Mouse (Mus musculus): ENCODE results near the gene Gm10271. TPM values are rescaled to one million over a fixed set of nuclear protein-coding genes. Genes with fewer than 3 reads are reported as not detected.

Gm10271 gene
- polyA plus RNA-seq, 1 experiment from 2014 or later, result not detected

GRCm38 (mm10) chr10:116922161-116922560 lies 50.2 kb downstream of the Gm10271 start:
- H3K4me1 ChIP-seq (replicated peaks; ENCODE audit: control insufficient read depth, insufficient read depth, low read length), result no peaks in the 10 kb centered on the region
- TF ChIP-seq CTCF (IDR thresholded peaks at IDR 0.05; ENCODE audit: low read depth), result no peak
- H3K9ac ChIP-seq (ENCODE audit: low read depth, low read length), result no peak overlapping the region
- WGBS, result 86% methylated on average over 15 of the region's 15 CpGs
- no peak overlapping the region for H3K4me2 ChIP-seq (replicated peaks; ENCODE audit: low read depth)
- no peak for ATAC-seq
- H3K36me3 ChIP-seq (ENCODE audit: control insufficient read depth, insufficient read depth), result peaks cover 53% of the 10 kb centered on the region
- no peak overlapping the region for H3K27ac ChIP-seq (ENCODE audit: low read depth, low read length)
- no peaks in the 10 kb centered on the region for H3K27me3 ChIP-seq (replicated peaks; ENCODE audit: control insufficient read depth, insufficient read depth, low read length)
- H3K9me3 ChIP-seq (ENCODE audit: control insufficient read depth), result no peaks in the 10 kb centered on the region
- H3K4me3 ChIP-seq (ENCODE audit: low read depth, low read length), result no peak overlapping the region

- Histone ChIP-seq H3K27ac (ENCODE audit: low read depth, low read length) (no peak overlapping the region), H3K4me1 (replicated peaks; ENCODE audit: control insufficient read depth, insufficient read depth, low read length) (no peaks in the 10 kb centered on the region), H3K36me3 (ENCODE audit: control insufficient read depth, insufficient read depth) (peaks cover 50% of the 10 kb centered on the region), H3K27me3 (replicated peaks; ENCODE audit: control insufficient read depth, insufficient read depth, low read length) (no peaks in the 10 kb centered on the region), H3K9ac (ENCODE audit: low read depth, low read length) (no peak overlapping the region), H3K4me3 (ENCODE audit: low read depth, low read length) (no peak overlapping the region), H3K9me3 (ENCODE audit: control insufficient read depth) (no peaks in the 10 kb centered on the region), H3K4me2 (replicated peaks; ENCODE audit: low read depth) (no peak overlapping the region)
- ATAC-seq, result no peak
- no peak for TF ChIP-seq CTCF (IDR thresholded peaks at IDR 0.05; ENCODE audit: low read depth)
- 91% methylated on average over 15 of the region's 15 CpGs for WGBS
Measured at GRCm38 (mm10) chr10:116921416-116921815, 51.0 kb downstream of the Gm10271 start.

GRCm38 (mm10) chr10:116920641-116921040 lies 51.8 kb downstream of the Gm10271 start:
- H3K27me3 ChIP-seq (replicated peaks; ENCODE audit: control insufficient read depth, insufficient read depth, low read length), result no peaks in the 10 kb centered on the region
- H3K27ac ChIP-seq (ENCODE audit: low read depth, low read length), result no peak overlapping the region
- no peak overlapping the region for H3K9ac ChIP-seq (ENCODE audit: low read depth, low read length)
- no peaks in the 10 kb centered on the region for H3K4me1 ChIP-seq (replicated peaks; ENCODE audit: control insufficient read depth, insufficient read depth, low read length)
- H3K4me2 ChIP-seq (replicated peaks; ENCODE audit: low read depth), result no peak overlapping the region
- no peaks in the 10 kb centered on the region for H3K9me3 ChIP-seq (ENCODE audit: control insufficient read depth)
- TF ChIP-seq CTCF (IDR thresholded peaks at IDR 0.05; ENCODE audit: low read depth), result no peak
- no peak for ATAC-seq
- 76% methylated on average over 8 of the region's 8 CpGs for WGBS
- H3K4me3 ChIP-seq (ENCODE audit: low read depth, low read length), result no peak overlapping the region
- H3K36me3 ChIP-seq (ENCODE audit: control insufficient read depth, insufficient read depth), result peaks cover 48% of the 10 kb centered on the region

- Histone ChIP-seq H3K4me3 (ENCODE audit: low read depth, low read length) (no peak overlapping the region), H3K9me3 (ENCODE audit: control insufficient read depth) (no peaks in the 10 kb centered on the region), H3K4me1 (replicated peaks; ENCODE audit: control insufficient read depth, insufficient read depth, low read length) (no peaks in the 10 kb centered on the region), H3K27me3 (replicated peaks; ENCODE audit: control insufficient read depth, insufficient read depth, low read length) (no peaks in the 10 kb centered on the region), H3K4me2 (replicated peaks; ENCODE audit: low read depth) (no peak overlapping the region), H3K27ac (ENCODE audit: low read depth, low read length) (no peak overlapping the region; the same call in 1 of the 2 replicates), H3K36me3 (ENCODE audit: control insufficient read depth, insufficient read depth) (peaks cover 44% of the 10 kb centered on the region), H3K9ac (ENCODE audit: low read depth, low read length) (no peak overlapping the region)
- WGBS, result 90% methylated on average over 25 of the region's 25 CpGs
- ATAC-seq, result no peak
- TF ChIP-seq CTCF (IDR thresholded peaks at IDR 0.05; ENCODE audit: low read depth), result no peak
Measured at GRCm38 (mm10) chr10:116919368-116920317, 52.8 kb downstream of the Gm10271 start.

- H3K27ac ChIP-seq (ENCODE audit: low read depth, low read length), result no peak overlapping the region
- WGBS, result 84% methylated on average over 8 of the region's 8 CpGs
- TF ChIP-seq CTCF (IDR thresholded peaks at IDR 0.05; ENCODE audit: low read depth), result no peak
- no peaks in the 10 kb centered on the region for H3K4me1 ChIP-seq (replicated peaks; ENCODE audit: control insufficient read depth, insufficient read depth, low read length)
- H3K9ac ChIP-seq (ENCODE audit: low read depth, low read length), result no peak overlapping the region
- no peak overlapping the region for H3K4me2 ChIP-seq (replicated peaks; ENCODE audit: low read depth)
- no peaks in the 10 kb centered on the region for H3K27me3 ChIP-seq (replicated peaks; ENCODE audit: control insufficient read depth, insufficient read depth, low read length)
- peaks cover 42% of the 10 kb centered on the region for H3K36me3 ChIP-seq (ENCODE audit: control insufficient read depth, insufficient read depth)
- no peak overlapping the region for H3K4me3 ChIP-seq (ENCODE audit: low read depth, low read length)
- H3K9me3 ChIP-seq (ENCODE audit: control insufficient read depth), result no peaks in the 10 kb centered on the region
- ATAC-seq, result no peak
Measured at GRCm38 (mm10) chr10:116916581-116916980, 55.8 kb downstream of the Gm10271 start.

- Histone ChIP-seq H3K27ac (ENCODE audit: low read depth, low read length) (no peak overlapping the region), H3K27me3 (replicated peaks; ENCODE audit: control insufficient read depth, insufficient read depth, low read length) (no peaks in the 10 kb centered on the region), H3K4me1 (replicated peaks; ENCODE audit: control insufficient read depth, insufficient read depth, low read length) (no peaks in the 10 kb centered on the region), H3K9ac (ENCODE audit: low read depth, low read length) (no peak overlapping the region), H3K36me3 (ENCODE audit: control insufficient read depth, insufficient read depth) (peaks cover 50% of the 10 kb centered on the region), H3K9me3 (ENCODE audit: control insufficient read depth) (no peaks in the 10 kb centered on the region), H3K4me3 (ENCODE audit: low read depth, low read length) (no peak overlapping the region), H3K4me2 (replicated peaks; ENCODE audit: low read depth) (no peak overlapping the region)
- TF ChIP-seq CTCF (IDR thresholded peaks at IDR 0.05; ENCODE audit: low read depth), result no peak
- WGBS, result 89% methylated on average over 8 of the region's 8 CpGs
- ATAC-seq, result no peak
Measured at GRCm38 (mm10) chr10:116915286-116915685, 57.1 kb downstream of the Gm10271 start.

Measured in intestine, postnatal 0 days (tissue).